Mouse (Mus musculus) kidney, postnatal 25 days (tissue): ENCODE results near the gene Pced1a.
"Not testable (repeated sequence)": the region's sequence is repeated elsewhere in the genome, so short reads cannot be mapped to it uniquely, and the experiment has no call there.

ENCODE experiments used
- DNase-seq, 2 experiments: peaks; one replicate each; pipeline ENCODE4 v3.0.0; 2021; ENCODE audit warnings: mixed read lengths in 2 of 2

The Pced1a gene

DNA sequence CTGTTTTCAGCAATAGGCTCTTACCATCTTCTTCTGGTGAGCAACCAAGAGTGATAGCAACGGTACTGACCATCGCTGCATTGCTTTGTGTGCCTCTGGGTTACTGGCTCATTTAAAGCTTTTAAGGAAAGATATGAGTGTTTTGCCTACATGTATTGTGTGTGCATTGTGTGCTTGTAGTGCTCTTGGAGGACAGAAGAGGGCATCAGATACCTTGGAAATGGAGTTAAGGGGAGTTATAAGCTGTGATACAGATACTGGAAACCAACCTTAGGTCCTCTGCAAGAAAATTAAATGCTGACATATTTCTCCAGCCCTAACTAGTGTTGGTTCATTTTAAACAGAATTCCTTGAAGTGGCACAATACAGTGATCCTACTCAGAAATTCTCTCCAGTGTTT, 35.7 kb downstream of the Pced1a start:
- DNase-seq = no peak

DNA sequence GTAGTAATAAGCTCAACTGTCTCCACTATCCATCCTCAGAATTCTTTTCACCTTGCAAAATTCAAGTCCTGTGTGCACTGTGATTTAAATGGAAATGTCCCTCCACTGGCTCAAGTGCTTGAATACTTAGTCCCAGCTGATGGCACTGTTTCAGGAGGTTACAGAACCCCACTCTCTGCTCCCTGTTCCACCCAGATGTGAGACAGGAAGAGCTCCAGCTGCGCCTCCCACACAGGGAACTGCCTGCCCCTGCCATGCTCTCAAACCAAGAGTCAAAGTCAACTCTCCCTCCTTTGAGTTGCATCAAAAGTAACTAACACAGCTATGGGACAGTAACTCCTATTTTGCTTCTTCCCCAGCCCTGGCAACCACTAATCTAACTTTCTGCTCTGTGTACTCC, 38.3 kb downstream of the Pced1a start:
- no peak for DNase-seq

DNA sequence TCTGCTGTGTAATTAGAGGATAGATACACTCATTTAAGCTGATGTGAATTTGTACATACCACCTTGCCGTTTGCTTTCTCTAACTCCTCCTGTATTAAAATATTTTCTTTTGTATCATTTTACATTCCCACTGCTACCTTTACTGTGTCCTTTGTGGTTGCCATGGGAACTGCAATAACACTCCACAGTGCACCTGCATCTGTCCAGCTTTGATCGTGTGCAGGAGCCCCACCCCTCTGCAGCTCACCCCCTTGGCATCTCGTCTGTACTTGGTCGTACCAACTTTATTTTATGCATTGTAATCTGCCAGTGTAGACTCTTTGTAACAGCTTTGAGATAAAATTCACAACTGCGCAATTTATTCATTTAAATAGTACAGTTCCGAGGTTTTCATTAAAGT, 40.6 kb downstream of the Pced1a start:
- no peak for DNase-seq

DNA sequence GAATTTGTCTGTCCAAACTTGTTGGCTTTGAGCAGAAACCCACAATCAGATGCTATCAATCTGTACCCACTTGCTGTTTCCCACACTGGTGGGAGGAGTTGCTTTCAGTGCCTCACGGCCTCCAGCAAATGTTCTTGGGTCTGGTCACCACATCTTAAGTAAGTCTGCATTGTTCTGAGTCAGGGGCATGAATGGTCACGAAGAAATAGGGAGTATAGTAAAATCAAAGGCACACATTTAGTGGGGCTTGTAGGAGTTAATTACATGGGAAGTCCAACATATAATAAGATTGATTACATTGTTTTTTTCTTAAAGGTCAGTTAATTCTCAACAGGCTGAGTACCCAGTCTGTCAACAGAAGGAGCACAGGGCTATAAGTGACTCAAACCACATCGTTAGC, 41.3 kb downstream of the Pced1a start:
- no peak for DNase-seq

DNA sequence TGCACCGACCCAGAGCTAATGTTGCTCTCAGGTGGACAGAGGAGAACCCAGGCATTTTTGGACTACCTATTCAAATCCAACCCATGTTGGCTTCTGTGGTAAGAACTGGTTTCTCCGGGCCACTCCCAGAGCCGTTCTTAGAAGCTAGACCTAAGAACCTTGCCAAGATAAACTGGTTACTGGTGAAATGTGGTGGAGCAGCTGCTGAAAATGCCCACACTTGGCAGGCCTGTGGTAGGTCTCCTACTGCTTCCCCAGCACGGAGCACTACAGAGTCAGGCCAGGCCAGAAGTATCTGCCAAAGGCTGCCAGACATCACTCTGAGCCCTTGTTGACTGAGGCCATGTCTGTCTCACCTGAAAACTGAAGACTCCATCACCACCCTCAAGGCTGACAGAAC, 49.5 kb downstream of the Pced1a start:
- DNase-seq = no peak

DNA sequence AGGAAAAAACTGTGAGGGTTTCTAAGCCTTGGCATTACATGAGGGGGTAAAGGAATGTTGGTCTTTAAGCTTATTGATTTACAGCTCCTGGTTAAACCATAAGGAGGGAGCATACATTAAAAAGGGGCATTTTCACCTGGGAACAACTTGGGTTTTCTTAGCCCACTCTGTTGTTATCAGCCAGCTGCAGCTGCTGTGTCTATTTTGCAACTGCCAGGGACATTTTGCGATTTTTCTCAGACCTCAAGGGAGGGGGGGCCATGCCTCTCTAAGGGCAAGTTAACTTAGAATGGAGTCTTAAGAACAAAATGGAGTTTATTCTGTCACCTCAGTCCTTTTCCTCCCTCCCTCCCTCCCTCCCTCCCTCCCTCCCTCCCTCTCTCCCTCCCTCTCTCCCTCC, 51.5 kb downstream of the Pced1a start:
- DNase-seq = not testable (repeated sequence)

DNA sequence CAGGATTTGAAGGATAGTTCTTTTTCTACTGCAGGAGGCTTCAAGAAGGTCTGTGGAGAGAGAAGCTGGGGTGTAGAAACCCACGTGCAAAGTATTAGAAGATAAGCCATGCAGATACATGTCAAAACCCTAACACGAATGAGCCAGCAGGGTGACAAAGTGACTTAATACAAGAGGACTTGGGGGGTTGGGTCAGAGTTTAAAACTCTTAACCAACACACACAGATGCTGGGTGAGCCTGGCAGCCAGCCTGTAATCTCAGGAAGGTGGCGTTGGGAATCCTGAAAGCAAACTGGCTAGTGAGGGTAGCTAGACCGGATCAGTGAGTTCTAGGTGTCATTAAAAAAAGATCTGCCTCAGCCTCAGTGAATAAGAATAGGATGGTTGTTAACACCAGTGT, 57.1 kb downstream of the Pced1a start:
- DNase-seq = no peak
